Mouse (Mus musculus) liver, embryonic 16.5 days (tissue): Measurements from ENCODE around the gene Gm20458. TPM values are rescaled to one million over a fixed set of nuclear protein-coding genes. Genes with fewer than 3 reads are reported as not detected.

ENCODE experiments used
- ATAC-seq: fragments of 200-750 bp; cut with Nextera tagmentation; 2 replicates; pipeline ENCODE4 v1.8.0; 2017; ENCODE audit warnings: low read depth, mild to moderate bottlenecking, moderate number of reproducible peaks, moderate library complexity
- H3K27ac ChIP-seq: fragments of 300-500 bp; sonication (generic); 2 replicates; pipeline ENCODE4 v1.5.1; 2014; ENCODE audit warnings: mild to moderate bottlenecking, low read length
- H3K27me3 ChIP-seq: fragments of 300-500 bp; sonication (generic); 2 replicates; pipeline ENCODE4 v1.6.1; 2014; ENCODE audit warnings: low read depth, low read length, mixed read lengths; ENCODE audit not compliant: control insufficient read depth, insufficient read depth
- H3K36me3 ChIP-seq: fragments of 300-500 bp; sonication (generic); 2 replicates; pipeline ENCODE4 v1.6.1; 2014; ENCODE audit warnings: mild to moderate bottlenecking; ENCODE audit not compliant: control insufficient read depth, insufficient read depth
- H3K4me1 ChIP-seq: fragments of 300-500 bp; sonication (generic); 2 replicates; pipeline ENCODE4 v1.6.1; 2014; ENCODE audit warnings: low read depth, low read length, mixed read lengths; ENCODE audit not compliant: control insufficient read depth
- H3K4me2 ChIP-seq: fragments of 300-500 bp; sonication (generic); 2 replicates; pipeline ENCODE4 v1.6.1; 2014; ENCODE audit warnings: low read depth, low read length, mixed read lengths
- H3K4me3 ChIP-seq: fragments of 300-500 bp; sonication (generic); 2 replicates; pipeline ENCODE4 v1.5.1; 2014; ENCODE audit warnings: low read depth, mild to moderate bottlenecking, low read length
- H3K9ac ChIP-seq: fragments of 300-500 bp; sonication (generic); 2 replicates; pipeline ENCODE4 v1.6.1; 2014; ENCODE audit warnings: low read depth, low read length
- H3K9me3 ChIP-seq: fragments of 300-500 bp; sonication (generic); replicated peaks from 2 replicates; pipeline ENCODE4 v1.6.1; 2016; ENCODE audit warnings: low read length; ENCODE audit not compliant: control insufficient read depth
- WGBS: fragments of 180-500 bp; shearing (Covaris S2); extraction: QIAGEN DNeasy Blood & Tissue Kit; methylation state at CpG from one replicate; pipeline ENCODE4 v1.1.7; 2014; ENCODE audit not compliant: insufficient replicate concordance; 5-methylcytosine and 5-hydroxymethylcytosine counted together
- polyA plus RNA-seq: library from polyadenylated mRNA; unstranded; fragments of >200 nt; fragmentation: Nextera tagmentation; extraction: Ambion mirVana; gene quantifications from 2 replicates; pipeline ENCODE4 v1.2.1, GENCODE M21; 2015

Gm20458 gene
- polyA plus RNA-seq, 1 experiment from 2014 or later: 5.6 TPM

DNA sequence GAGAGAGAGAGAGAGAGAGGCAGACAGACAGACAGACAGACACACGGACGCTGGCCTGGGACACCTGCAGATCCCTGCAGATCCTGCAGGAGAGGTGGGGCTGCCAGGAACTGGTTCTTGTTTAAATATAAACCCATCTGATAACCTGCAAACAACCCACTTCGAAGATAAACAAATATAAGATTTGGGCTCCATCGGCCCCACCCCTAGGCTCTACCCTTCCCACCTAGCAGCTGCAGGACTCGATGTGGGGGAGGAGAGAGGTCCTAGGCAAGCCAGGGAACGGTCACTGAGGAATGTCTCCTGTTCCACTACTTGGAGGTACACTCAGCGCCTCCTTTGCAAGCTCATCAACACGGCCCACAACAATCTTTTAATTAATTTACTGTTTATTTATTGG, 22.5 kb upstream of the Gm20458 start:
- Histone ChIP-seq H3K36me3 (no peaks in the 10 kb centered on the region), H3K4me1 (peaks cover 2% of the 10 kb centered on the region; the same call in 1 of the 2 replicates), H3K4me2 (peak overlapping the region; percentile 12; the same call in 1 of the 2 replicates), H3K27ac (no peak overlapping the region; the same call in none of the 2 replicates), H3K4me3 (no peak overlapping the region; the same call in 1 of the 2 replicates), H3K9me3 (no peaks in the 10 kb centered on the region), H3K9ac (no peak overlapping the region), H3K27me3 (peaks cover 14% of the 10 kb centered on the region)
- 36% methylated on average over 8 of the region's 8 CpGs for WGBS
- peak; percentile 33 for ATAC-seq

DNA sequence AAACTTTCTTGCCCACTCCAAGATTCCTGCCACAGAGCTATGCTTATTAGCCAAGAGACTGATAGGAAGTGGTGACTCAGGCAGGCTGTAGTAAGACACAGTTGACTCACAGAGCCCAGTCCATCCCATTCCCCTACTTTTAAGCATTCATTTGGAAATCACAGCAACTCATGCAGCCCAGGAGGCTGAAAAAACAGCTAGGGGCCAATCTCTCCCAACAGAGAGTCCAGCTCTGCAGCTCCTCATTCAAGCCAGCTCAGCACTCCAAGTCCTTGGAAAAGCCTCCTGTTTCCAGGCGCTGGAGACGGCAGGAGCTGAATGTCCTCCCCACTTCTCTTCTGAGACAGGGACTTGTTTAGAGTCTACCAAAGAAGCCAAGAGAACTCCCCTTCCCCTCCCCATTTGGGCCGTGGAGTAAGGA, 21.8 kb upstream of the Gm20458 start:
- H3K4me3 ChIP-seq: no peak overlapping the region
- H3K9me3 ChIP-seq: no peaks in the 10 kb centered on the region
- H3K27me3 ChIP-seq: peaks cover 21% of the 10 kb centered on the region
- ATAC-seq: no peak
- 0 out of 2 replicates have a peak overlapping the region, but pooled peaks have one; percentile 12 for H3K4me2 ChIP-seq
- H3K9ac ChIP-seq: no peak overlapping the region
- no peak overlapping the region for H3K27ac ChIP-seq
- H3K4me1 ChIP-seq: peaks cover 2% of the 10 kb centered on the region; the same call in 1 of the 2 replicates
- no peaks in the 10 kb centered on the region for H3K36me3 ChIP-seq
- WGBS: 46% methylated on average over 3 of the region's 3 CpGs

DNA sequence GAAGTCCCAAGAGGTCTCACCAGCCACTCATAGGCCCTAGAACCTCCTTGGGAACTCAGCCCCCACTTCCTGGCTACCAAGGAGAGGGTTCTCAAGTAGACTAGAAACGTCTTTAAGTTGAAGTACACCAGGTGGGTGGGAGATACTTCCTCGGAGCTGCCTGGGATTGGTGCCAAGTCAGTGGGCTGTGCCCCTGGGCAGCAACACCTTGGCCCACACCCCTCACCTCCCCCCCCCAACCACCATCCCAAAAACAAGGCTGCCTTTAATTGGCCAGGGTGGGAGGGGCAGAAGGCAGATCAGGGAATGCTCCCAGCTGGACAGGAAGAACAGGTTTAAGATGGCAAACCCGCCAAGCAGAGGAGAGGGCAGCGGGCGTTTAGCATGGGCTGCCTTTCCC, 20.5 kb upstream of the Gm20458 start:
- Histone ChIP-seq H3K4me3 (peak overlapping the region; percentile 13; the same call in 1 of the 2 replicates), H3K9me3 (no peaks in the 10 kb centered on the region), H3K4me2 (peak overlapping the region; percentile 43; the same call in 1 of the 2 replicates), H3K27ac (no peak overlapping the region), H3K4me1 (no peaks in the 10 kb centered on the region; the same call in none of the 2 replicates), H3K27me3 (peaks cover 21% of the 10 kb centered on the region), H3K36me3 (no peaks in the 10 kb centered on the region), H3K9ac (no peak overlapping the region)
- no peak for ATAC-seq
- 59% methylated on average over 5 of the region's 5 CpGs for WGBS

DNA sequence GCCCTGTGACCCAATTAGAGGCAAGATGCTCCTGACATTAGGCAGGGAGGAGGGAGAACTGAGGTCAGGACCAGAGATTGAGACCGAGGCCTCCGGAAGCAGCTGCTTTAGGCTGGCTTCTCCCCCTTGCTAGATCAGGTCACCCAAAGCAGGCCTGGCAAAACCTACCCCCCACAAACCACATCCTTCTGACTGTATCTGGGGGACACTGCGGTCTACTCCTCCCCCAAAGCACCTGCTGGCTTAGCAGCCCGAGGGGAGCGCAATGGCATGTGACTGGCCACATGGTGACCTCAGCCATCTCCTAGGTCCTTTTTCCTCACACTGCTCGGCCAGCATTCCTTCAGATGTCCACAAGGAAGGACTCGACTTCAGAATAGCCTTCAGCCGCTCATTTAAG, 19.6 kb upstream of the Gm20458 start:
- Histone ChIP-seq H3K9me3 (no peaks in the 10 kb centered on the region), H3K4me1 (no peaks in the 10 kb centered on the region; the same call in none of the 2 replicates), H3K27me3 (peaks cover 21% of the 10 kb centered on the region), H3K4me2 (peak overlapping the region; percentile 43), H3K36me3 (no peaks in the 10 kb centered on the region), H3K4me3 (peak overlapping the region; percentile 57), H3K27ac (no peak overlapping the region), H3K9ac (peak overlapping the region; percentile 27; the same call in 1 of the 2 replicates)
- ATAC-seq: no peak
- 7% methylated on average over 8 of the region's 8 CpGs for WGBS

DNA sequence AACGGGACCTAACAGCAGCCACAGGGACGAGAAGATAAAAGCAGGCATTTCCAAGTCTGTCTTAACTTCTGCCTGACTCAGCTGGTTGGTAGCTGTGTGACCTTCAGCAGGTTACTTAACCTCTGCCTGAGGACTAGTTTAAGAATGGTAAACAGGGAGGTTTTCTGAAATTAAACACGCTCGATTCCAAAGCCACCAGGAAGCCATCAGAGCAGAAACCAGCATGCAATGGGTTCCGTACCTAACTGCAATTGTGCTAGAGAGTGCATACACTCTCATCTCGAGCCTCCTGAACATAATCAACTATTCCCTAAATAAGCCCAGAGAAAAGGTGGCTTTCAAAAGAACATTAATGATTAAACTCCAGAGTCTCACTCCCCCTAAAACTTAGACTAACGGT, 19.0 kb upstream of the Gm20458 start:
- Histone ChIP-seq H3K27ac (no peak overlapping the region), H3K4me3 (peak overlapping the region; percentile 57), H3K9ac (peak overlapping the region; percentile 54; the same call in 1 of the 2 replicates), H3K27me3 (peaks cover 21% of the 10 kb centered on the region), H3K4me2 (peak overlapping the region; percentile 43; the same call in 1 of the 2 replicates), H3K9me3 (no peaks in the 10 kb centered on the region), H3K36me3 (no peaks in the 10 kb centered on the region), H3K4me1 (no peaks in the 10 kb centered on the region; the same call in none of the 2 replicates)
- WGBS: 21% methylated on average over 7 of the region's 7 CpGs
- ATAC-seq: no peak

DNA sequence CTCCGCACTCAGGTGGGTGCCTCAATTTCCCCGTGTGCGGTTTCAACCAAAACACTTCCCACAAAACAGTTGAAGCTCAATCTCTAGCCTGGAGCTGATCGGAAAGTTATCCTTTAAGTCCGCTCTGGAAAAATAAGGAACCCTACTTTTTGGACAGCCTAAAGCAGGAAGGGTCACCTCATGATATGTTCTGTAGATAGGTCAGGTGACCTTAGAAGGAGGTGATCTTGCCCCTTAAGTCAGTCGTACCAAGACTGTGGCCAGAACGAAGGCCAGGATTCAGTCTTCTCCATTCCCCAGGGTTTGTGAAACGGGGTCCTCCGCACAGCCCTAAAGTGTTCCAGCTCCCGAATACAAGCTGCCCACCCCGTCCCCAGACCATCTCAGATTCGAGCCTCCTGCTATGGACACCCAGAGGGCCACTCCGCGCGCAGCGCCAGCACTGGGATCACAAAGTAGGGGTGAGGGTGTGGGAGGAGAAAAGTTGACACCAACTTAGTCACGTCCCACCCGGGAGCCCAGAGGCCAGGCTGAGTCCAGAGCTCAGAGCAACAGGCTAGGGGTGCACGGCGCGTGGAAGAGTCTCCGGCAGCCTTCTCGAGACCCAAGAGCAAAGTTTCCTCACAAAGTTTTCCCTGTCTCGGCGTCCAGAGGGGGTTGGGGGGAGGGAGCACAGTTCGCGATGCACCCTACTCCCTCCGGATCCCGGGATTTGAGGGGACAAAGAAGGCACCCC, 18.3 kb upstream of the Gm20458 start:
- ATAC-seq: peak; percentile 35
- H3K27me3 ChIP-seq: peaks cover 21% of the 10 kb centered on the region

DNA sequence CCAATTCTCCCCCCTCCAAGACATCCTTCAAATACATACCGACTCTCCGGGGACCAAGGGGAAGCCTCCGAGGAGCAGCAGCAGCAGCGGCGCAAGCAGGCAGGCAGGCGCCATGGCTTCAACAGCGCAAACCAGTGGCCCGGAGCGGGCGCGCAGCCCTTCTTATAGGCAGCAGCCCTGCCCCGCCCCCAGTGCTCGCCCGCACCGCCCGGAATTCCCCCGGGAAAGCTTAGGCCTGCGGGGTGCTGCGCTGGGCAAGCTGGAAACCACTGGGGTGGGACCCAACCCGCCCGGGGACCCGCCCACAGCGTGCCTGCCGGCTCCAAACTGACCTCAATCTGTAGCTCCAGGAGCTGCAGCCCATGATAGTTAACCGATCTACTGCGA, 17.7 kb upstream of the Gm20458 start:
- Histone ChIP-seq H3K36me3 (no peaks in the 10 kb centered on the region), H3K4me2 (peak overlapping the region; percentile 52), H3K4me1 (no peaks in the 10 kb centered on the region; the same call in none of the 2 replicates), H3K9me3 (no peaks in the 10 kb centered on the region), H3K4me3 (peak overlapping the region; percentile 57), H3K27me3 (peaks cover 21% of the 10 kb centered on the region), H3K27ac (peak overlapping the region; percentile 18; the same call in 1 of the 2 replicates), H3K9ac (peak overlapping the region; percentile 54)
- WGBS: 1% methylated on average over 22 of the region's 26 CpGs
- ATAC-seq: peak; percentile 87

More for the DNA sequence above, 18.3 kb upstream of the Gm20458 start:
- H3K4me3 ChIP-seq: peak overlapping the region; percentile 57
- no peaks in the 10 kb centered on the region for H3K36me3 ChIP-seq
- H3K4me1 ChIP-seq: no peaks in the 10 kb centered on the region; the same call in none of the 2 replicates
- no peaks in the 10 kb centered on the region for H3K9me3 ChIP-seq
- H3K4me2 ChIP-seq: peak overlapping the region; percentile 52; the same call in 1 of the 2 replicates
- H3K27ac ChIP-seq: peak overlapping the region; percentile 18; the same call in 1 of the 2 replicates
- peak overlapping the region; percentile 54 for H3K9ac ChIP-seq
- 3% methylated on average over 29 of the region's 29 CpGs for WGBS

DNA sequence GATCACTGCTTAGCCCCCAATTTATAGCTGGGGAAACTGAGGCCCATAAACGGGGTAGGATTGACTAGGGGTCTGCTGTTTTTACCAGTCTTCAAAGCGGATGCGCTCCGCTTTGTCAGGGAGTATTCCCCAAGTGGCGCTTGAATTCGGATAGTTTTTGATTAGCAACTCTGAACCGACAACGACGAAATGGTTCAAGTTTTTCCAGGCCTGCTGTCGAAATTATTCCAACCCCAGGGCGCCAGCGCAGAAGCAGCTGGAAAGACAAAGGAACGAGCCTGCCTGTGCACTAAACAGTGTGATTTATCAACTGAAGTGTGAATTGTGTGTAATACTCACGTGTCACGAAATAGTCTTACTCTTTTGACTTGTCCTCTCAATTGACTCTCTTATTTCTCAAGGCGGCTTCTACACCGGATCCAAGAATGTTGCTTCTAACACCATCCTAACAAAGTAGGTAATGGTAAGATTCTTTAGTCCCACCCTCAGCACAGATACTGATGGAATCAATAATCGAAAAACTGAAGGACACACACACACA, 17.2 kb upstream of the Gm20458 start, which contains the start of gene Sdc4:
Gene Sdc4 (minus strand): TSS at position 428 of the 541 bp plus-strand sequence.
- peak within 1 kb of the TSS; percentile 57 for H3K4me3 ChIP-seq
- 10% methylated on average over 18 of the region's 18 CpGs for WGBS
- H3K36me3 ChIP-seq: no peaks in the 10 kb centered on the region
- no peak for ATAC-seq
- H3K4me1 ChIP-seq: no peaks in the 10 kb centered on the region; the same call in none of the 2 replicates
- H3K9me3 ChIP-seq: no peaks in the 10 kb centered on the region
- H3K9ac ChIP-seq: peak within 1 kb of the TSS; percentile 54
- peak within 1 kb of the TSS; percentile 52 for H3K4me2 ChIP-seq
- peaks cover 21% of the 10 kb centered on the region for H3K27me3 ChIP-seq
- peak within 1 kb of the TSS; percentile 18; the same call in 1 of the 2 replicates for H3K27ac ChIP-seq
